Mouse (Mus musculus): ENCODE measurements at regions not wholly inside any gene's neighbourhood (a gene's known extent, or its start where the extent isn't known, plus 50 kb on each side); places are given as distances from the start of the nearest gene placed in this dataset.

DNA sequence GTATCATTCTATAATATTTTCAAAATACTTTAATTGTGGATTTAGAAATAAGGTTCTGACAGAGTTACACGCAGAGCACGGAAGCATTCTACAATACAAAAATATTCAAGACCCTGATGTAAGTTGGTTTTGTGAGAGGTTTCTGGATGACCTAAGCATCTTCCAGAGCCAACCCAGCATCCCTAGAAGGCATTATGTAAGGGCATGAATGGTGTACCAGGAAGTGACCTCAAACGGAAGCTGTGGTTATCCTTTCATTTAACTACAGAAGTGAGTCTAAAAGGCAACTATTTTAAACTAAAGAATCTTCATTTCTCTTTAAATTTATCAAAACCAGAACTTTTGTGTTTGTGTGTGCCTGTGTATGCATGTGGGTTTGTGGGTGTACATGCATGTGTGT is 66.8 kb upstream of the Fam98a start:
- Histone ChIP-seq H3K4me1 (ENCODE audit: control insufficient read depth, insufficient read depth, low read length) (no peaks in the 10 kb centered on the region), H3K27ac (replicated peaks; ENCODE audit: low read depth, low read length) (no peak overlapping the region), H3K27me3 (ENCODE audit: control insufficient read depth, insufficient read depth, low read length) (no peaks in the 10 kb centered on the region), H3K36me3 (ENCODE audit: control insufficient read depth, insufficient read depth, low read length) (no peaks in the 10 kb centered on the region), H3K9me3 (ENCODE audit: control insufficient read depth, low read length) (no peaks in the 10 kb centered on the region), H3K4me2 (replicated peaks; ENCODE audit: low read depth, low read length, severe bottlenecking) (no peak overlapping the region), H3K9ac (ENCODE audit: low read depth, low read length, severe bottlenecking) (no peak overlapping the region), H3K4me3 (replicated peaks; ENCODE audit: low read length) (no peak overlapping the region)
- ATAC-seq (ENCODE audit: low FRiP score, low read depth): no peak
- WGBS: 90% methylated on average over 3 of the region's 3 CpGs
- no peak for DNase-seq (ENCODE audit: low spot score)
- TF ChIP-seq POLR2A (IDR thresholded peaks at IDR 0.05; ENCODE audit: borderline replicate concordance, extremely low read depth, insufficient read depth, insufficient read length): no peak

DNA sequence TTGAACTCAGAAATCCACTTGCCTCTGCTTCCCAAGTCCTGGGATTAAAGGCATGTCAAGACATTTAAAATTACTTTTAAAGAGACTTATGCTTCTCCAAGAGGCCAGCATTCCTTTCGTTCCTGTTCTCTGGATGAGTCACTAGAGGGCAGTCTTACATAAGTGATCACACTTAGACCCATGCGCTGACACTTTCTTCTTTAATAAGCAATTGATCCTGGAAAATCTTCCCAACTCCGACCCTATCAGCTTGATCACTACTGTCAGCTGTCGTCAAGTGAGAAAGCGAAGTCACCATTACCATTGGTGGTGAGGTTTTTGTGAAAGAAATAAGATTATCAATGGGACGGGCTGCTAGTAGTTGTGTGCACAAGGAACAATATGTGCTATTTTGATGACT is 65.5 kb upstream of the Fam98a start:
- Histone ChIP-seq H3K27ac (replicated peaks; ENCODE audit: low read depth, low read length) (no peak overlapping the region), H3K9ac (ENCODE audit: low read depth, low read length, severe bottlenecking) (no peak overlapping the region), H3K36me3 (ENCODE audit: control insufficient read depth, insufficient read depth, low read length) (no peaks in the 10 kb centered on the region), H3K27me3 (ENCODE audit: control insufficient read depth, insufficient read depth, low read length) (no peaks in the 10 kb centered on the region), H3K4me1 (ENCODE audit: control insufficient read depth, insufficient read depth, low read length) (no peaks in the 10 kb centered on the region), H3K9me3 (ENCODE audit: control insufficient read depth, low read length) (no peaks in the 10 kb centered on the region), H3K4me3 (replicated peaks; ENCODE audit: low read length) (no peak overlapping the region), H3K4me2 (replicated peaks; ENCODE audit: low read depth, low read length, severe bottlenecking) (no peak overlapping the region)
- ATAC-seq (ENCODE audit: low FRiP score, low read depth): peak; percentile 55; the same call in 1 of the 2 replicates
- peak; percentile 85 for DNase-seq (ENCODE audit: low spot score)
- TF ChIP-seq POLR2A (IDR thresholded peaks at IDR 0.05; ENCODE audit: borderline replicate concordance, extremely low read depth, insufficient read depth, insufficient read length): no peak
- WGBS: 24% methylated on average over 6 of the region's 6 CpGs

DNA sequence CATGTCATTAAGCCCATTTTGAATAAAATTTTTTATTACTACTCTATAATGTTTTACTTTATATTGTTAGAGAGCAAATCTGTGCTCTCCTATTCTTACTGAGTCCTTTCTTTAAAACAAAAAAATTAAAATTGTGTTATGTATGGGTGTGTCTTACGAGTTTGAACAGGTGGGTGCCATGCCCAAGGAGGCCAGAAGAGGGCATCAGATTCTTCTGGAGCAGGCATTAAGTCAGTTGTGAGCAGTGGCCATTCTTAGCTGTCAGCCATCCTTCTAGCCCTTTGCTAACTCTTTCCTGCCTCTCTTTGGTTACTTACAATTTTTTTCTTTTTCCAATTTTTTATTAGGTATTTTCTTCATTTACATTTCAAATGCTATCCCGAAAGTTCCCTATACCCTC is 63.6 kb upstream of the Fam98a start:
- no peak for ATAC-seq (ENCODE audit: low FRiP score, low read depth)
- 81% methylated on average over 2 of the region's 2 CpGs for WGBS
- H3K9ac ChIP-seq (ENCODE audit: low read depth, low read length, severe bottlenecking): no peak overlapping the region
- peak; percentile 26 for DNase-seq (ENCODE audit: low spot score)
- H3K36me3 ChIP-seq (ENCODE audit: control insufficient read depth, insufficient read depth, low read length): no peaks in the 10 kb centered on the region
- H3K27me3 ChIP-seq (ENCODE audit: control insufficient read depth, insufficient read depth, low read length): no peaks in the 10 kb centered on the region
- H3K9me3 ChIP-seq (ENCODE audit: control insufficient read depth, low read length): no peaks in the 10 kb centered on the region
- H3K4me1 ChIP-seq (ENCODE audit: control insufficient read depth, insufficient read depth, low read length): no peaks in the 10 kb centered on the region
- no peak overlapping the region for H3K4me3 ChIP-seq (replicated peaks; ENCODE audit: low read length)
- no peak for TF ChIP-seq POLR2A (IDR thresholded peaks at IDR 0.05; ENCODE audit: borderline replicate concordance, extremely low read depth, insufficient read depth, insufficient read length)
- H3K4me2 ChIP-seq (replicated peaks; ENCODE audit: low read depth, low read length, severe bottlenecking): no peak overlapping the region
- no peak overlapping the region for H3K27ac ChIP-seq (replicated peaks; ENCODE audit: low read depth, low read length)

DNA sequence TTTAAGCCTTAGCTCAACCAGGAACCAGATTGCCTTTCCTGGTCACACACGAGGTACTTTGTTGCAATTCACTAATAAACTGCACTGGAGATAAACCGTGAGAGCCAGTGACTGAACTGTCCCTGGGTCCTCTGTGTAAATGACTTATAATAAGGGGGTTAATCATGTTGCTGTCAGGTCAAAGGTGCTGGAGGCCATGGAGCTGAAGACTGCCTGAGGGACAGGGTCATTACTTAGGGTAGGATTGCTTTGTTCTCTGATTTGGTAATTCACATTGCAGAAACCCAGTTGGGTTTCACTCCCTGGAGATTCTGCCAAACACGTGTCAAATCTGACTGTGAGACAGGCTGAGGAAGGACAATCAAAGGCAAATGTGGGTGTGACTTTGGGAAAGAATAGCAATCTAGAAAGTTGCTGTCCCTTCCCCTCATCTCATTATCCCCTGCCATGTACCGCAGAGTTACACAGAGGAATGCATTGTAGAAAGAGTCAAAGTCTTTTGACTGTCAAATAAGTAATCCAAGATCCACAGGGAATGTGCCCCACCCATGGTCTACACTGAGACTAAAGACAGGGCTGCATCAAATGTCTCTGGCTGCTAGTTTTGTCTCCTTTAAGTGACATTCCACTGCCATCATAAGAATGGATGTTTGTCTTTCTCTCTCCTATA is 51.8 kb upstream of the Fam98a start:
- no peak overlapping the region for H3K9ac ChIP-seq (ENCODE audit: low read depth, low read length, severe bottlenecking)
- H3K4me3 ChIP-seq (replicated peaks; ENCODE audit: low read length): no peak overlapping the region
- H3K4me2 ChIP-seq (replicated peaks; ENCODE audit: low read depth, low read length, severe bottlenecking): no peak overlapping the region
- H3K27ac ChIP-seq (replicated peaks; ENCODE audit: low read depth, low read length): no peak overlapping the region
- TF ChIP-seq POLR2A (IDR thresholded peaks at IDR 0.05; ENCODE audit: borderline replicate concordance, extremely low read depth, insufficient read depth, insufficient read length): no peak
- no peaks in the 10 kb centered on the region for H3K36me3 ChIP-seq (ENCODE audit: control insufficient read depth, insufficient read depth, low read length)
- no peaks in the 10 kb centered on the region for H3K27me3 ChIP-seq (ENCODE audit: control insufficient read depth, insufficient read depth, low read length)
- DNase-seq (ENCODE audit: low spot score) (no peak), ATAC-seq (ENCODE audit: low FRiP score, low read depth) (no peak)
- 1% methylated on average over 3 of the region's 4 CpGs for WGBS
- no peaks in the 10 kb centered on the region for H3K9me3 ChIP-seq (ENCODE audit: control insufficient read depth, low read length)
- H3K4me1 ChIP-seq (ENCODE audit: control insufficient read depth, insufficient read depth, low read length): no peaks in the 10 kb centered on the region

All from limb, embryonic 14.5 days (tissue).